Mouse (Mus musculus) right cerebral cortex, adult 2 months (tissue): ENCODE measurements at regions not wholly inside any gene's neighbourhood (a gene's known extent, or its start where the extent isn't known, plus 50 kb on each side); places are given as distances from the start of the nearest gene placed in this dataset.

ENCODE experiments used
- DNase-seq, 2 experiments: peaks; one replicate each; pipeline ENCODE4 v3.0.0; 2021 to 2022; ENCODE audit warnings: low spot score in 2 of 2

- DNase-seq: no peak
These were observed 476.6 kb upstream of the Pitx2 start for GRCm38 (mm10) chr3:128723100-128723499.

- DNase-seq: no peak
These were observed 479.4 kb upstream of the Pitx2 start for GRCm38 (mm10) chr3:128720276-128720675.

GRCm38 (mm10) chr3:128719226-128719625 is 480.5 kb upstream of the Pitx2 start:
- DNase-seq: no peak

DNA sequence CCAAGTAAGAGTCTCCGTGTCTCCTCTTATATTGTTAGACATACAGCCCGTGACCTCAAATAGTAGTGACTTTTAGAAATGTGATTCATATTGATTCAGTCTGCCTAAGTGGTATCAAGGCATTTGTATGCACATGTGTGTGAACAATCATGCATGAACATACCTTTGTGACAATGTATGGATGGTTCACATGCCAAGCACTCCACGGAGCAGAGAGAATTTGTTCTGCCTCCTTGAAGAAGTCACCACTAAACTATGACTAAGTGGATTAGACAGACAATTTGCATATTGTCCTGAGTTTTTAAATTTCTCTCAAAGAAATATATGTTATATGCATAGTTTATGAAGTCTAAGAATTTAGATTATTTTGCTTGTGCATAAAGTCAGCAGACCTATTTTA is 492.4 kb upstream of the Pitx2 start:
- no peak for DNase-seq

DNA sequence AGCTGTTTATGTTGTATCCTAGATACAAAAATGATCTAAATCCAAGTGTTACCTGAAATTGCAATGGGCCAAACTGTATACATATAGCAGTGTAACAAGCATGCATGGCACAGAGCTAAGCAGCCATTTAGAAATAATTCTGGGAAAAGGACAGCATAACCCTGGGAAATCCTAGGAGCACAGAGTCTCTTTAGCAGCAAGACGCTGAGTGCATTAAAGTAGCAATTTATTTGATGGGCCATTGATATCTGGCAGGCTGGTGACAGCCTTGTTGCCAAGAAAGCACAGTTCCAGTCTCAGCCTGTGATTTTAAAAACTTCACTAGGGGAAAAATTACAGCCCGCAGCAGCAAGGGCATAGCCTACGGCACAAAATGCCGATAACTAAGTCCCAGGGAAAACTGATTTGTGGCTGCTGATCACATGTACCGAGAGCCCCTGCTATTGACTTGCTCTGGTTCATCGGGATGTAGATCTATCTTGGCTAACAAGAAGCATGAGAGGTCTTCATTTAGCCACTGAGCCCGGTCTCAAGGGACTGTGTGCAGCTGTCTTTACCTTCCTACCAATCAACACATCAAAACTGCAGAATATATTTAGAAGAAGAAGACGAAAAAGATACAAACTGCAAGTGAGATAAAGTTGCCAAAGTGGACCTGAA is 531.1 kb upstream of the Pitx2 start:
- no peak for DNase-seq

- DNase-seq: no peak
These were observed 534.5 kb upstream of the Pitx2 start for GRCm38 (mm10) chr3:128665184-128665583.

- DNase-seq: no peak
These were observed 562.5 kb upstream of the Pitx2 start for GRCm38 (mm10) chr3:128636960-128637755.

- DNase-seq: no peak
These were observed 572.0 kb upstream of the Pitx2 start for GRCm38 (mm10) chr3:128627696-128628095.

DNA sequence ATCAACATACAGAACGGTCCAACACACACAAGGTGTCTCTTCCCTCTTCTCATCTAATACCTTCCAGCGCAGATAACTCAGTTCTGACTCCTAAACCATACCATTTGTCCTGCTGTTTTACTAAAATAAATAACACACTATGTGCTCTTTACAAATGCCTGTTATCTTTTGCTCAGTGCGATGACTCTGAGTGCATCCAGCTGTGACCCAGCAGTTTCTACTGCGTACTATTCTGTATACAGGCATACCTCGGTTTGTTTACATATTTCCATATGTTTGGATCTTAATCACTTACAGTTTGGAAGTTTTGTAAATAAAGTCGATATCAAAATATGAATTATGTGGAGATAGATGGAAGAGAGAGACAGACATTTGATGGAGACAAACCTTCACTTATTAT is 583.0 kb upstream of the Pitx2 start:
- no peak for DNase-seq

DNA sequence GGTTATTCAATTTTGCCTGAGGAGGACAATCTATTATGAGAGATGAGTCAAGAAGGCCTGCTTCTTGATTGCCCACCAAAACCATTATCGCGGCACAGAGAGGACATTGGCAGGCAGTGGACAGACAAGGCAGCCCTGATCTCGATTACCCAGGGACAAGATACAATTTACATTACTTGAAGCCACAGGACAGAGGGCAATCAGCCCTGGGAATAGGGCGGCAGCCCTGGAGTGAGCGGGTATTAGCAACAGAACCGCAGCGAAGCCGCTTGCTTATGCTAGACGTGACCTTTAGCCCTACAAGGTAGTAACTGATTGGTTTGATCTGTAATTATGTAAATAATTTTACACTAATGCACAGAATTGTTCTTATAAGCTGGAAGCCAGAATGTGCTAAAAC is 586.0 kb upstream of the Pitx2 start:
- no peak for DNase-seq

DNA sequence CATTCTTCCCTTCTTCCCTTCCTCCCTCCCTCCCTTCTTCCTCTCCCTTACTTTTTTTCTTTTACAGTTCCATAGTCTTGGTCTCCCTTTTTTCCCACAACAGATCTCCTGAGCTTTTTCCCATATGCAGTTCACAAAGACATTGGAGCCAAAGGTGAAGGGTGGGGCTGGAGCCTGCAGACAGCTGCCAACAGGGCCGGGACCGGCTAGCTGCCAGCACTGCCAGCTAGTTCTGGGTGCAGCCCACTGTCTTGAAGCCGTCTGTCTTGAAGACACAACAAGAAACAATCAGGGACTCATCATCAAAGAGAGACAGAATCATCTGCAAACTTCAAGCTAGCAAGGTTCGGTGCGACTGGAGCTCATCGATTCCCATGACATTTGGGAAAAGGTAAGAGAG is 588.9 kb upstream of the Pitx2 start:
- DNase-seq: no peak

DNA sequence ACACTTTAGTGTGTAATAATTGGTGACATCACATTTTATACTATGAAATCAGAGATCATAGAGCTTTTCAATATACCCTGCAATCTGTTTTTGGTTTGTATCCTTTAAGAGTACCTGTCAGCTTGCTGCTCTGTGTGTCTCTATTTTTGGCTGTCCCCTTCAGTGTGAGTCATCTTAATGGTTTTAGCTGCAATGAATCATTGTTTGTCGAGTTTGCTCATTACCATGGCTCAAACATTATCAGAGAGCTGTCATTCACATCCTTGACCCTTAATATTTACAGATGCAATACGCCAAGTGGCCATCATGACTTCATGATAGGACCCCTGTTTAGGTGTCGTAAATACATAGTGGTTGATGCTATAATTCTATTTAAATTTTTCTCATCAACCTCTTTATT is 591.0 kb upstream of the Pitx2 start:
- no peak for DNase-seq

- no peak for DNase-seq
These were observed 624.1 kb upstream of the Pitx2 start for GRCm38 (mm10) chr3:128575339-128576129.

GRCm38 (mm10) chr3:128570551-128570950 is 629.1 kb upstream of the Pitx2 start:
- no peak for DNase-seq

- no peak for DNase-seq
These were observed 634.3 kb upstream of the Pitx2 start for GRCm38 (mm10) chr3:128565386-128565785.

- peak; percentile 67 to 85 for DNase-seq
These were observed 650.5 kb upstream of the Fam241a start for GRCm38 (mm10) chr3:128546416-128547327.

GRCm38 (mm10) chr3:128525427-128525826 is 629.3 kb upstream of the Fam241a start:
- DNase-seq: no peak

DNA sequence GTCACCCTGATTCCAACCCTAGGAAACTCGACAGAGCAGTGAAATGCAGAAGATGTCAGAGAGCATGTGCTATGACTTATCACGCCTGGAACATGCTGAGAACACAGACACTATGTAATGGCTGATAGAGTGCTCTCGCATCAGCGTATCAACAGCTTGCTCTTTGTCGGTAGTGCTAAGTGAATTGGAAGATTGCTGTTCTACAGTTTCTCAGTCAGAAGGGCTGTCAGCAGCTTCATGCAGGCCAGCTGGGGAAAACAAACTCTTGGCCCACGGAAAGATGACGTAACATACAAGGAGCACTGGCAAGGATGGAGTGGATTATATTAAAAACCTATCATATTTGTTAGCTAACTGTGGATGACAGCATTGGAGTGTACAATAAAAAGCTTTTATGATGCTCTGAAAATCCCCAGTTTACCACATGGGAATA is 624.6 kb upstream of the Fam241a start:
- DNase-seq: peak; percentile 61 to 68

DNA sequence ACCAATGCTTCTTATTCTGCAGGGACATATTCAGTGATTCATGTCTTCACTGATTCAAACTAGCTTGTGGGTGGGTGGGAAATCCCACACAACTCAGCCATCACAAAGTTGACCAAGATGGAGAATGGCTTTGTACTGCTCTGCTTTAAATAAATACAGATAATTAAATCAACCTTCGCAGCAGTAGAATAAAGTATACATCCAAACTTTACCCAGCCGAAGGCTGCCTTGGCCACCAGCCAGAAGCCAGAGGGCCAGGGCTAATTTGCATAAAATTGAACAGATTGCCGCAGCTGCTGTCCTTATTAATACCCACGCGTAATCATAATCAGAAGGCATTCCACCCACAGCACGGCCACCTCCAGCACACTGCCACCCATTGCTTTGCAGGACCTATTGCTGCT is 623.8 kb upstream of the Fam241a start:
- peak; percentile 69 to 72 for DNase-seq

- peak; percentile 54 to 62 for DNase-seq
These were observed 622.7 kb upstream of the Fam241a start for GRCm38 (mm10) chr3:128518806-128519205.

DNA sequence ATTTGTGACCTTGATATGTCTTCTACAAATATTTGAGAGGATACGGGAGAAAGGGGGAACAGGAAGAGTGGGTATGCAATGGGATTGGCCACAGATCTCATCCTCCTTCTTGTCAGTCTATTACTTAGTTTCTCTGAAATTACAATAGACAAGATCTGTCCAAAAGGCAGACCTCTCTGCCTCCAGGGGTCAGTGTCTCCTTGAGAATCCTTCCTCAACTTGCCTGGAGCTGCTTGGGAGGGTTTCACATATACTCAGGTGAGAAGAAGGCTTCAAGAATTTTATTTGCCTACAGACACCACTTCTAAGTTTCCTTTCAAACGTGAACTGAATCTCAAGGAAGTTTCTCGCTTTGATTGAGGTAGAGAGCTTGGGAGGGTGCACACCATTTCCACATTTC is 575.0 kb upstream of the Fam241a start:
- DNase-seq: no peak
